ENCODE assay signal across 28 mouse cellular contexts in the genomic region with DNA sequence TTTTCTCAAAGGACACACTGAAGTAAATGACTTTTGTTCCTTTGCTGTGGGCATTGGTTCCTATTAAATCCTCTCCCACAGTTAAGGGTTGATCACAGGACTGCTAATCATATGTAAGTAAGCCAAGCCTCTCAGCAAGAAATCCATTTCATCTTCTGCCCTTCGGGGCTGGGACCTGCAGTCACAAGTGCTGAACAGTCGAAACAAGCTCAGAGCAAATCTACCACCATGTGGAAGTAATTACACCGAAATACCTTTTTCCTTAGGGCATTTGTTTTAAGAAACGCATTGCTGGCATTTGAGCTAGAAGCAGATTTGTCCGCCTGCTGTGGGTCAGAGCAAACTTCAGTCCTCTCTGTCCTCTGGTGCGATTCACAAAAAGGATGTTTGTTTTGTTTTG. TPM values are rescaled to one million over a fixed set of nuclear protein-coding genes. Genes with fewer than 3 reads are reported as not detected.
DNase-seq lines count a peak whose midpoint lies in the region; ATAC-seq and TF ChIP-seq lines count a peak whose summit lies in the region.
"Had no signal": no experiment of that assay in that cellular context is flagged by ENCODE, and none has a peak within 500 bp of the region (broad histone marks: within the 10 kb centered on the region; RNA-seq: fewer than 3 reads in every experiment).

No protein-coding gene starts in this region.

- no peak for TF ChIP-seq POLR2A in brain, embryonic 14.5 days (IDR thresholded peaks at IDR 0.05; ENCODE audit: borderline replicate concordance, extremely low read depth, insufficient read depth, insufficient read length, poor library complexity, severe bottlenecking)

- peak; percentile 55 for ATAC-seq in limb, embryonic 11.5 days (ENCODE audit: insufficient number of reproducible peaks, low FRiP score, low TSS enrichment, low read depth)
- ATAC-seq in embryonic facial prominence, embryonic 13.5 days (ENCODE audit: insufficient number of reproducible peaks, insufficient read depth, low FRiP score, low TSS enrichment, low read depth), result no peak
- peak; percentile 62; the same call in 1 of the 2 replicates for ATAC-seq in limb, embryonic 13.5 days (ENCODE audit: low FRiP score, low read depth)
- no peak for ATAC-seq in megakaryocyte progenitor cell, adult 5-6 weeks (replicated peaks; ENCODE audit: poor library complexity)
- ATAC-seq: intestine, embryonic 16.5 days had no signal

- H3K4me1 ChIP-seq in limb, embryonic 11.5 days (ENCODE audit: control insufficient read depth, insufficient read depth, low read length), result no peaks in the 10 kb centered on the region
- peaks cover 32% of the 10 kb centered on the region for H3K4me1 ChIP-seq in limb, embryonic 10.5 days
- H3K4me1 ChIP-seq in embryonic facial prominence, embryonic 13.5 days, result peaks cover 14% of the 10 kb centered on the region
- H3K4me1 ChIP-seq in limb, embryonic 13.5 days, result peaks cover 19% of the 10 kb centered on the region
- H3K4me1 ChIP-seq: hindbrain, embryonic 15.5 days; stomach, embryonic 15.5 days had no signal

- H3K36me3 ChIP-seq in limb, embryonic 11.5 days (ENCODE audit: control insufficient read depth, insufficient read depth, low read length), result no peaks in the 10 kb centered on the region
- no peaks in the 10 kb centered on the region for H3K36me3 ChIP-seq in limb, embryonic 10.5 days
- H3K36me3 ChIP-seq in embryonic facial prominence, embryonic 13.5 days, result no peaks in the 10 kb centered on the region
- no peaks in the 10 kb centered on the region for H3K36me3 ChIP-seq in limb, embryonic 13.5 days
- H3K36me3 ChIP-seq: embryonic facial prominence, embryonic 15.5 days; forebrain, embryonic 12.5 days; hindbrain, embryonic 15.5 days; limb, embryonic 15.5 days; liver, embryonic 15.5 days; lung, embryonic 15.5 days; stomach, embryonic 15.5 days had no signal

- no peaks in the 10 kb centered on the region for H3K9me3 ChIP-seq in limb, embryonic 11.5 days (ENCODE audit: control insufficient read depth, low read length)
- H3K9me3 ChIP-seq in limb, embryonic 10.5 days (replicated peaks), result no peaks in the 10 kb centered on the region
- no peaks in the 10 kb centered on the region for H3K9me3 ChIP-seq in embryonic facial prominence, embryonic 13.5 days
- no peaks in the 10 kb centered on the region for H3K9me3 ChIP-seq in limb, embryonic 13.5 days
- H3K9me3 ChIP-seq: embryonic facial prominence, embryonic 15.5 days; forebrain, embryonic 12.5 days; G1E; hindbrain, embryonic 15.5 days; limb, embryonic 15.5 days; liver, embryonic 15.5 days; lung, embryonic 15.5 days; stomach, embryonic 15.5 days had no signal

- H3K4me3 ChIP-seq in limb, embryonic 11.5 days (ENCODE audit: low read depth, low read length), result no peak overlapping the region
- no peak overlapping the region for H3K4me3 ChIP-seq in limb, embryonic 10.5 days
- no peak overlapping the region for H3K4me3 ChIP-seq in embryonic facial prominence, embryonic 13.5 days
- H3K4me3 ChIP-seq in limb, embryonic 13.5 days, result no peak overlapping the region
- H3K4me3 ChIP-seq: embryonic facial prominence, embryonic 15.5 days; forebrain, embryonic 12.5 days; gastrocnemius, adult 2 months; hindbrain, embryonic 15.5 days; layer of hippocampus, adult 2 months; limb, embryonic 15.5 days; liver, embryonic 15.5 days; lung, embryonic 15.5 days; stomach, embryonic 15.5 days had no signal

- no peak overlapping the region for H3K4me2 ChIP-seq in limb, embryonic 11.5 days (ENCODE audit: low read depth, severe bottlenecking)
- 0 out of 2 replicates have a peak overlapping the region, but pooled peaks have one; percentile 9 for H3K4me2 ChIP-seq in embryonic facial prominence, embryonic 13.5 days
- no peak overlapping the region; the same call in 1 of the 2 replicates for H3K4me2 ChIP-seq in limb, embryonic 13.5 days (replicated peaks)
- H3K4me2 ChIP-seq: embryonic facial prominence, embryonic 15.5 days; forebrain, embryonic 12.5 days; hindbrain, embryonic 15.5 days; limb, embryonic 15.5 days; liver, embryonic 15.5 days; lung, embryonic 15.5 days; stomach, embryonic 15.5 days had no signal

- TF ChIP-seq CTCF in brain, embryonic 14.5 days (IDR thresholded peaks at IDR 0.05; ENCODE audit: borderline replicate concordance, extremely low read depth, insufficient read depth, insufficient read length), result no peak

- 12% methylated on average over 6 of the region's 6 CpGs for WGBS in limb, embryonic 11.5 days
- WGBS in limb, embryonic 10.5 days, result 34% methylated on average over 6 of the region's 6 CpGs
- 17% methylated on average over 6 of the region's 6 CpGs for WGBS in embryonic facial prominence, embryonic 13.5 days
- WGBS in limb, embryonic 13.5 days, result 9% methylated on average over 6 of the region's 6 CpGs

- peak; percentile 51 for DNase-seq in limb, embryonic 11.5 days (ENCODE audit: low spot score)
- no peak for DNase-seq in limb, embryonic 10.5 days (ENCODE audit: low spot score)
- peak; percentile 19 for DNase-seq in brain, embryonic 14.5 days (ENCODE audit: low read depth)
- DNase-seq in thymus, adult 18-20 months, result no peak
- no peak for DNase-seq in spleen, adult 18-20 months
- DNase-seq: adrenal gland, adult 2 months; B cell, adult 2 months; cerebellum, postnatal 25 days; gastrocnemius, adult 2 months; kidney, adult 9 months; kidney, postnatal 25 days; lung, postnatal 36 days; right cerebral cortex, postnatal 25 days; thymus, postnatal 36 days had no signal

- H3K27ac ChIP-seq in limb, embryonic 11.5 days (replicated peaks; ENCODE audit: low read depth, low read length), result no peak overlapping the region
- H3K27ac ChIP-seq in limb, embryonic 10.5 days, result no peak overlapping the region
- no peak overlapping the region for H3K27ac ChIP-seq in embryonic facial prominence, embryonic 13.5 days
- H3K27ac ChIP-seq in limb, embryonic 13.5 days, result no peak overlapping the region
- H3K27ac ChIP-seq: embryonic facial prominence, embryonic 15.5 days; forebrain, embryonic 12.5 days; gastrocnemius, adult 2 months; hindbrain, embryonic 15.5 days; layer of hippocampus, adult 2 months; limb, embryonic 15.5 days; liver, embryonic 15.5 days; lung, embryonic 15.5 days; stomach, embryonic 15.5 days had no signal

- no peaks in the 10 kb centered on the region for H3K27me3 ChIP-seq in limb, embryonic 11.5 days (ENCODE audit: control insufficient read depth, insufficient read depth, low read length)
- H3K27me3 ChIP-seq in limb, embryonic 10.5 days (ENCODE audit: low read depth, poor library complexity, severe bottlenecking), result no peaks in the 10 kb centered on the region
- H3K27me3 ChIP-seq in embryonic facial prominence, embryonic 13.5 days, result no peaks in the 10 kb centered on the region
- no peaks in the 10 kb centered on the region for H3K27me3 ChIP-seq in limb, embryonic 13.5 days
- H3K27me3 ChIP-seq: CH12.LX; embryonic facial prominence, embryonic 15.5 days; forebrain, embryonic 12.5 days; hindbrain, embryonic 15.5 days; limb, embryonic 15.5 days; liver, embryonic 15.5 days; lung, embryonic 15.5 days; stomach, embryonic 15.5 days had no signal

- H3K9ac ChIP-seq in limb, embryonic 11.5 days (ENCODE audit: low read length), result no peak overlapping the region
- H3K9ac ChIP-seq in embryonic facial prominence, embryonic 13.5 days, result no peak overlapping the region
- H3K9ac ChIP-seq in limb, embryonic 13.5 days, result no peak overlapping the region
- H3K9ac ChIP-seq: embryonic facial prominence, embryonic 15.5 days; forebrain, embryonic 12.5 days; hindbrain, embryonic 15.5 days; limb, embryonic 15.5 days; liver, embryonic 15.5 days; lung, embryonic 15.5 days; stomach, embryonic 15.5 days had no signal

RNA-seq across cellular contexts. Expression of gene Ccdc181, which starts 1.7 kb away (rescaled TPM):
- 8.7 and 10.2 TPM in 2 replicates for polyA plus RNA-seq in limb, embryonic 11.5 days (2014; fragmentation: Nextera tagmentation; extraction: Ambion mirVana)
- polyA plus RNA-seq in limb, embryonic 10.5 days (2016; fragmentation: Nextera tagmentation; extraction: Ambion mirVana), result 4.6 and 6.4 TPM in 2 replicates
- 8.9 and 13.0 TPM in 2 replicates for polyA plus RNA-seq in brain, embryonic 14.5 days (2012; rRNA removed)
- polyA plus RNA-seq in embryonic facial prominence, embryonic 13.5 days (2015; fragmentation: Nextera tagmentation; extraction: Ambion mirVana), result 5.1 and 6.8 TPM in 2 replicates
- 6.5 and 6.7 TPM in 2 replicates for polyA plus RNA-seq in limb, embryonic 13.5 days (2015; fragmentation: Nextera tagmentation; extraction: Ambion mirVana)
- 11.8 and 13.5 TPM in 2 replicates for total RNA-seq in megakaryocyte progenitor cell, adult 5-6 weeks (2015)
- total RNA-seq in megakaryocyte progenitor cell, adult 5-6 weeks (2017), result 29.0 and 31.0 TPM in 2 replicates

RNA-seq across cellular contexts. Expression of gene Slc19a2, which starts 24.8 kb away (rescaled TPM):
- polyA plus RNA-seq in limb, embryonic 11.5 days (2014; fragmentation: Nextera tagmentation; extraction: Ambion mirVana), result 8.5 and 10.2 TPM in 2 replicates
- 8.3 and 10.4 TPM in 2 replicates for polyA plus RNA-seq in limb, embryonic 10.5 days (2016; fragmentation: Nextera tagmentation; extraction: Ambion mirVana)
- polyA plus RNA-seq in brain, embryonic 14.5 days (2012; rRNA removed), result 8.3 and 8.5 TPM in 2 replicates
- 6.7 and 6.8 TPM in 2 replicates for polyA plus RNA-seq in embryonic facial prominence, embryonic 13.5 days (2015; fragmentation: Nextera tagmentation; extraction: Ambion mirVana)
- polyA plus RNA-seq in limb, embryonic 13.5 days (2015; fragmentation: Nextera tagmentation; extraction: Ambion mirVana), result 7.7 and 8.6 TPM in 2 replicates
- 10.3 and 10.6 TPM in 2 replicates for total RNA-seq in megakaryocyte progenitor cell, adult 5-6 weeks (2015)
- 4.4 and 5.1 TPM in 2 replicates for total RNA-seq in megakaryocyte progenitor cell, adult 5-6 weeks (2017)

RNA-seq across cellular contexts. Expression of gene Nme7, which starts 30.3 kb away (rescaled TPM):
- 44.5 and 46.8 TPM in 2 replicates for polyA plus RNA-seq in limb, embryonic 11.5 days (2014; fragmentation: Nextera tagmentation; extraction: Ambion mirVana)
- polyA plus RNA-seq in limb, embryonic 10.5 days (2016; fragmentation: Nextera tagmentation; extraction: Ambion mirVana), result 46.5 and 47.7 TPM in 2 replicates
- polyA plus RNA-seq in brain, embryonic 14.5 days (2012; rRNA removed), result 18.4 and 19.2 TPM in 2 replicates
- 45.4 and 48.3 TPM in 2 replicates for polyA plus RNA-seq in embryonic facial prominence, embryonic 13.5 days (2015; fragmentation: Nextera tagmentation; extraction: Ambion mirVana)
- polyA plus RNA-seq in limb, embryonic 13.5 days (2015; fragmentation: Nextera tagmentation; extraction: Ambion mirVana), result 42.5 and 43.9 TPM in 2 replicates
- total RNA-seq in megakaryocyte progenitor cell, adult 5-6 weeks (2015), result 21.3 TPM in 2 replicates
- total RNA-seq in megakaryocyte progenitor cell, adult 5-6 weeks (2017), result 36.5 and 43.8 TPM in 2 replicates

RNA-seq across cellular contexts. Expression of gene Blzf1, which starts 33.6 kb away (rescaled TPM):
- polyA plus RNA-seq in limb, embryonic 11.5 days (2014; fragmentation: Nextera tagmentation; extraction: Ambion mirVana), result 24.0 and 25.1 TPM in 2 replicates
- polyA plus RNA-seq in limb, embryonic 10.5 days (2016; fragmentation: Nextera tagmentation; extraction: Ambion mirVana), result 23.9 and 27.5 TPM in 2 replicates
- polyA plus RNA-seq in brain, embryonic 14.5 days (2012; rRNA removed), result 10.7 and 12.3 TPM in 2 replicates
- polyA plus RNA-seq in embryonic facial prominence, embryonic 13.5 days (2015; fragmentation: Nextera tagmentation; extraction: Ambion mirVana), result 35.0 and 35.3 TPM in 2 replicates
- 31.2 and 32.6 TPM in 2 replicates for polyA plus RNA-seq in limb, embryonic 13.5 days (2015; fragmentation: Nextera tagmentation; extraction: Ambion mirVana)
- total RNA-seq in megakaryocyte progenitor cell, adult 5-6 weeks (2015), result 26.7 and 27.8 TPM in 2 replicates
- total RNA-seq in megakaryocyte progenitor cell, adult 5-6 weeks (2017), result 54.7 and 62.6 TPM in 2 replicates

Comparison
In these comparisons a context has a peak if more than half of its experiments do, and no peak if none do; other contexts are left out.
1. DNase-seq: peak in limb, embryonic 11.5 days (single experiment) and brain, embryonic 14.5 days (single experiment); none in limb, embryonic 10.5 days (single experiment), thymus, adult 18-20 months (0 of 2) and spleen, adult 18-20 months (0 of 2).
2. ATAC-seq: peak in limb, embryonic 11.5 days (single experiment) and limb, embryonic 13.5 days (single experiment); none in embryonic facial prominence, embryonic 13.5 days (single experiment) and megakaryocyte progenitor cell, adult 5-6 weeks (single experiment).